Mouse (Mus musculus) C2C12 (cell line): Measurements from ENCODE around the gene Eef1e1. TPM values are rescaled to one million over a fixed set of nuclear protein-coding genes. Genes with fewer than 3 reads are reported as not detected.
"Not testable (repeated sequence)": the region's sequence is repeated elsewhere in the genome, so short reads cannot be mapped to it uniquely, and the experiment has no call there.

Experiments
- H3K27me3 ChIP-seq: one replicate; pipeline ENCODE4 v1.6.1; 2011; ENCODE audit not compliant: control insufficient read depth, insufficient read depth, insufficient read length
- H3K36me3 ChIP-seq: one replicate; pipeline ENCODE4 v1.6.1; 2011; ENCODE audit not compliant: control insufficient read depth, insufficient read depth
- H3K4me3 ChIP-seq: one replicate; pipeline ENCODE4 v1.5.1; 2011; ENCODE audit warnings: mild to moderate bottlenecking, control low read depth; ENCODE audit not compliant: poor library complexity, insufficient read depth, severe bottlenecking
- H3K79me2 ChIP-seq: one replicate; pipeline ENCODE4 v1.6.1; 2011; ENCODE audit not compliant: control insufficient read depth, insufficient read depth
- H3K79me3 ChIP-seq: one replicate; pipeline ENCODE4 v1.6.1; 2011; ENCODE audit warnings: low read depth, control low read depth
- H3ac ChIP-seq: one replicate; pipeline ENCODE3; 2011; ENCODE audit warnings: low read depth; ENCODE audit not compliant: control insufficient read depth, insufficient read length
- CEBPB ChIP-seq: IDR thresholded peaks from one replicate; pipeline ENCODE4 v1.6.1; 2011; ENCODE audit warnings: low read depth, mild to moderate bottlenecking, control low read depth, moderate library complexity
- CTCF ChIP-seq: IDR thresholded peaks from one replicate; pipeline ENCODE4 v1.5.1; 2011; ENCODE audit not compliant: control insufficient read depth, insufficient read depth, insufficient read length
- FOSL1 ChIP-seq: IDR thresholded peaks from one replicate; pipeline ENCODE4 v1.8.0; 2011; ENCODE audit warnings: mild to moderate bottlenecking, low read length; ENCODE audit not compliant: poor library complexity, insufficient read depth, severe bottlenecking
- MAX ChIP-seq: IDR thresholded peaks from one replicate; pipeline ENCODE4 v1.6.1; 2011; ENCODE audit warnings: mild to moderate bottlenecking, control low read depth
- MYOD1 ChIP-seq: IDR thresholded peaks from one replicate; pipeline ENCODE4 v1.6.1; 2011; ENCODE audit warnings: low read depth; ENCODE audit not compliant: control insufficient read depth, insufficient read length
- MYOG ChIP-seq: IDR thresholded peaks from one replicate; pipeline ENCODE4 v1.6.1; 2011; ENCODE audit not compliant: control insufficient read depth, insufficient read length; ENCODE audit errors: extremely low read depth
- USF1 ChIP-seq: IDR thresholded peaks from one replicate; pipeline ENCODE4 v1.6.1; 2011; ENCODE audit warnings: low read depth, mild to moderate bottlenecking, control low read depth, moderate library complexity
- polyA plus RNA-seq: library from polyadenylated mRNA; unstranded; fragments of >200 nt; fragmentation: generic; extraction: Trizol; gene quantifications from one replicate; pipeline ENCODE4 v1.2.1, GENCODE M21; 2012; ENCODE audit warnings: missing spikeins

Eef1e1 gene
- polyA plus RNA-seq, 1 experiment: 64.0 TPM

- TF ChIP-seq MYOG (no peak), MYOD1 (no peak), MAX (no peak), USF1 (no peak), CTCF (no peak), FOSL1 (no peak), CEBPB (no peak)
- Histone ChIP-seq H3K4me3 (no peak overlapping the region), H3K79me3 (no peaks in the 10 kb centered on the region), H3ac (no peak overlapping the region), H3K27me3 (no peaks in the 10 kb centered on the region), H3K36me3 (no peaks in the 10 kb centered on the region), H3K79me2 (no peaks in the 10 kb centered on the region)
These were observed 35.6 kb downstream of the Eef1e1 start for GRCm38 (mm10) chr13:38623296-38623695.

GRCm38 (mm10) chr13:38618001-38618630 is 40.7 kb downstream of the Eef1e1 start:
- H3K79me3 ChIP-seq, H3K27me3 ChIP-seq, H3K79me2 ChIP-seq: not testable (repeated sequence)

GRCm38 (mm10) chr13:38616887-38617286 is 42.0 kb downstream of the Eef1e1 start:
- Histone ChIP-seq H3K79me2 (no peaks in the 10 kb centered on the region), H3K27me3 (no peaks in the 10 kb centered on the region), H3K79me3 (no peaks in the 10 kb centered on the region), H3K36me3 (no peaks in the 10 kb centered on the region), H3K4me3 (no peak overlapping the region), H3ac (no peak overlapping the region)
- TF ChIP-seq FOSL1: no peak
- no peak for TF ChIP-seq MYOD1
- TF ChIP-seq MYOG: no peak
- TF ChIP-seq CEBPB: no peak
- TF ChIP-seq MAX: no peak
- no peak for TF ChIP-seq CTCF
- no peak for TF ChIP-seq USF1

More at GRCm38 (mm10) chr13:38618001-38618630, 40.7 kb downstream of the Eef1e1 start:
- H3K4me3 ChIP-seq, H3ac ChIP-seq, H3K36me3 ChIP-seq: not testable (repeated sequence)

GRCm38 (mm10) chr13:38615656-38616055 is 43.2 kb downstream of the Eef1e1 start:
- Histone ChIP-seq H3ac (no peak overlapping the region), H3K36me3 (no peaks in the 10 kb centered on the region)
- no peak for TF ChIP-seq MAX
- no peak for TF ChIP-seq FOSL1
- no peak for TF ChIP-seq USF1
- no peak for TF ChIP-seq CEBPB
- TF ChIP-seq MYOD1: no peak
- no peak for TF ChIP-seq MYOG
- TF ChIP-seq CTCF: no peak

GRCm38 (mm10) chr13:38614298-38614697 is 44.6 kb downstream of the Eef1e1 start:
- Histone ChIP-seq H3ac (no peak overlapping the region), H3K27me3 (no peaks in the 10 kb centered on the region), H3K79me2 (no peaks in the 10 kb centered on the region), H3K4me3 (no peak overlapping the region), H3K79me3 (no peaks in the 10 kb centered on the region), H3K36me3 (no peaks in the 10 kb centered on the region)
- TF ChIP-seq MYOG: no peak
- no peak for TF ChIP-seq CEBPB
- TF ChIP-seq MYOD1: no peak

More at GRCm38 (mm10) chr13:38615656-38616055, 43.2 kb downstream of the Eef1e1 start:
- no peaks in the 10 kb centered on the region for H3K79me3 ChIP-seq
- no peak overlapping the region for H3K4me3 ChIP-seq
- H3K79me2 ChIP-seq: no peaks in the 10 kb centered on the region
- no peaks in the 10 kb centered on the region for H3K27me3 ChIP-seq

GRCm38 (mm10) chr13:38613583-38613982 is 45.3 kb downstream of the Eef1e1 start:
- Histone ChIP-seq H3ac (no peak overlapping the region), H3K79me2 (no peaks in the 10 kb centered on the region)
- TF ChIP-seq MAX (no peak), CEBPB (no peak), MYOG (no peak), USF1 (no peak), MYOD1 (no peak), CTCF (no peak), FOSL1 (no peak)

More at GRCm38 (mm10) chr13:38613583-38613982, 45.3 kb downstream of the Eef1e1 start:
- H3K36me3 ChIP-seq: no peaks in the 10 kb centered on the region
- H3K4me3 ChIP-seq: no peak overlapping the region
- no peaks in the 10 kb centered on the region for H3K27me3 ChIP-seq
- no peaks in the 10 kb centered on the region for H3K79me3 ChIP-seq
